Mouse (Mus musculus): ENCODE data around the gene Arid3a. TPM values are rescaled to one million over a fixed set of nuclear protein-coding genes. Genes with fewer than 3 reads are reported as not detected.
A peak's percentile ranks its signal among the peaks of the same experiment; 100 is the strongest.

Arid3a gene
- polyA plus RNA-seq, 1 experiment: 4.7 TPM

DNA sequence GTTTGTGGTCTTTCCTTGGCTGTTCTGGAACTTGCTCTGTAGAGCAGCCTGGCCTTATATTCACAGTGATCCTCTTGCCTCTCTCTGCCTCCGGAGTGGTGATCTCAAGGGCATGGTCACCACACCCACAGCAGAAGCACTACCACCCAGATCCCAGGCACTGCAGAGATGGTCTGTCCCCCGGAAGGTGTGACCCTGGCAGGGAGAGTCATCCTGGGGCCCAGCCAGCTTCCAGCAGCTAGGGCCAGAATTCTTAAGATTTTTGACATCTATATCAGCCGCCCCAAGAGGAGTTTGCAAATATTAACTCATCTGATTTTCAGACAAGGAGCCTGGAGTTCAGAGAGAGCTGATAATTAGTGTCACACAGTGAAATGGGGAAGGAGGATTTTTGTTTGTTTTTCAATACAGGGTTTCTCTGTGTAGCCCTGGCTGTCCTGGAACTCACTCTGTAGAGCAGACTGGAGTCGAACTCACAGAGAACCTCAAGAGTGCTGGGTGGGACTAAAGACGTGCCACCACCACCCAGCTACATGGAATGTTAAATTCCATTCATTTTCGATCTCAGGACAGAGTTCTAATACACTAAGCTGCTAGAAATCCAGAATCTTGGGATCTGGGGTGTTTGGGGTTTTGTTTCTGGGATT, 59.5 kb downstream of the Arid3a start:
- Histone ChIP-seq H3K27ac (ENCODE audit: insufficient read depth, low read length) (peak overlapping the region; percentile 97), H3K27me3 (ENCODE audit: control insufficient read depth, insufficient read depth, low read length) (no peaks in the 10 kb centered on the region), H3K4me3 (replicated peaks; ENCODE audit: insufficient read depth, low read depth, low read length) (peak overlapping the region; percentile 81), H3K4me1 (ENCODE audit: control insufficient read depth, insufficient read depth, low read length) (peaks cover 19% of the 10 kb centered on the region)
- 21% methylated on average over 6 of the region's 6 CpGs for WGBS
- no peak for TF ChIP-seq POLR2A (IDR thresholded peaks at IDR 0.05; ENCODE audit: borderline replicate concordance, insufficient read depth, low read length)
- no peak for TF ChIP-seq CTCF (IDR thresholded peaks at IDR 0.05; ENCODE audit: borderline replicate concordance, insufficient read depth, low read depth, low read length)
- DNase-seq: peak; percentile 53 to 56

- 4% methylated on average over 11 of the region's 11 CpGs for WGBS
- Histone ChIP-seq H3K27ac (ENCODE audit: insufficient read depth, low read length) (no peak overlapping the region), H3K4me1 (ENCODE audit: control insufficient read depth, insufficient read depth, low read length) (peaks cover 15% of the 10 kb centered on the region; the same call in 1 of the 2 replicates), H3K4me3 (replicated peaks; ENCODE audit: insufficient read depth, low read depth, low read length) (no peak overlapping the region), H3K27me3 (ENCODE audit: control insufficient read depth, insufficient read depth, low read length) (no peaks in the 10 kb centered on the region)
- DNase-seq: peak; percentile 82 to 90
- TF ChIP-seq POLR2A (IDR thresholded peaks at IDR 0.05; ENCODE audit: borderline replicate concordance, insufficient read depth, low read length) (no peak), CTCF (IDR thresholded peaks at IDR 0.05; ENCODE audit: borderline replicate concordance, insufficient read depth, low read depth, low read length) (peak; percentile 83)
Measured at GRCm38 (mm10) chr10:79986963-79987362, 60.1 kb downstream of the Arid3a start.

GRCm38 (mm10) chr10:79987771-79988505, 61.1 kb downstream of the Arid3a start:
- DNase-seq: no peak
- no peak overlapping the region for H3K27ac ChIP-seq (ENCODE audit: insufficient read depth, low read length)
- 19% methylated on average over 27 of the region's 27 CpGs for WGBS

DNA sequence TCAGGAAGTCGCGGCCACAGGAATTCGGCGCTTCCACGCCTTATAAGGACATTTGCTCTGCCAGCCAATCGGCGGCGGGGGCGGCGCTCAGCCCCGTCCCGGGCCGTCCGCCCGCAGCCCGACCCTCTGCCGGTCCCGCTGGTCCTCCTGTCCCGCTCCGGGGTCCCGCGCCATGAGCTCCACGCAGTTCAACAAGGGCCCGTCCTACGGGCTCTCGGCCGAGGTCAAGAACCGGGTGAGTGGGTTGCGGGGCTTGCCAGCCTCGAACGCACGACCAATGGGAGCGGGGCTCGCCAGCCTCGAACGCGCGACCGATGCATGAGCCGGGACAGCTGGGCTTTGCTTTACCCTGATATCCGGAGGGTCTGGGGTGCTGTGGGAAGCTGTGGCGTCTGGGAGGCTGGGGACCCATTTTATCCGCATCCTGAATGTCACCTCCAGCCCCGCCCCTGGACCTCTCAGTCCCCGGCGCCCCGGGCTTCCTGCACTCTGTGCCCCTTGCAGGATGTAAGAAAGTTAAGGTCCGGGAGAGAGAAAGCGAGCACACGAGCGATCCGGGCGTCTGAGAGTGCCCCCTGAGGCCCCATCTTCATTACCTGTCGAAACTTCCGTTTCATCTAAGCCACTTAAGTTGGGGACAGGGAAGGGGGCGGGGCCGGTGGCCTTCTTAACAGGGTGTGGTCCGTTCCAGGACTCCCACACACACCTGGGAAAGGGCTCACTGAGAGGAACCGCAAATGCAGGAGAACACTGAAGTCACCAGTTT, 61.8 kb downstream of the Arid3a start, which contains the start of gene Cnn2:
Gene Cnn2, plus strand, starts transcription at position 79 of the 766 bp plus-strand sequence.
- Histone ChIP-seq H3K4me1 (ENCODE audit: control insufficient read depth, insufficient read depth, low read length) (peaks cover 6% of the 10 kb centered on the region; the same call in 1 of the 2 replicates), H3K27me3 (ENCODE audit: control insufficient read depth, insufficient read depth, low read length) (no peaks in the 10 kb centered on the region), H3K27ac (ENCODE audit: insufficient read depth, low read length) (no peak within 1 kb of the TSS), H3K4me3 (replicated peaks; ENCODE audit: insufficient read depth, low read depth, low read length) (no peak within 1 kb of the TSS)
- TF ChIP-seq POLR2A (IDR thresholded peaks at IDR 0.05; ENCODE audit: borderline replicate concordance, insufficient read depth, low read length): no peak
- TF ChIP-seq CTCF (IDR thresholded peaks at IDR 0.05; ENCODE audit: borderline replicate concordance, insufficient read depth, low read depth, low read length): no peak
- WGBS: 1% methylated on average over 59 of the region's 59 CpGs
- DNase-seq: no peak

More at GRCm38 (mm10) chr10:79987771-79988505, 61.1 kb downstream of the Arid3a start:
- Histone ChIP-seq H3K27me3 (ENCODE audit: control insufficient read depth, insufficient read depth, low read length) (no peaks in the 10 kb centered on the region), H3K4me1 (ENCODE audit: control insufficient read depth, insufficient read depth, low read length) (peaks cover 8% of the 10 kb centered on the region; the same call in 1 of the 2 replicates), H3K4me3 (replicated peaks; ENCODE audit: insufficient read depth, low read depth, low read length) (no peak overlapping the region)
- TF ChIP-seq POLR2A (IDR thresholded peaks at IDR 0.05; ENCODE audit: borderline replicate concordance, insufficient read depth, low read length): no peak
- TF ChIP-seq CTCF (IDR thresholded peaks at IDR 0.05; ENCODE audit: borderline replicate concordance, insufficient read depth, low read depth, low read length): no peak

GRCm38 (mm10) chr10:79989272-79989786, 62.5 kb downstream of the Arid3a start:
- Histone ChIP-seq H3K27ac (ENCODE audit: insufficient read depth, low read length) (no peak overlapping the region), H3K27me3 (ENCODE audit: control insufficient read depth, insufficient read depth, low read length) (no peaks in the 10 kb centered on the region), H3K4me1 (ENCODE audit: control insufficient read depth, insufficient read depth, low read length) (peaks cover 6% of the 10 kb centered on the region; the same call in 1 of the 2 replicates), H3K4me3 (replicated peaks; ENCODE audit: insufficient read depth, low read depth, low read length) (no peak overlapping the region)
- TF ChIP-seq POLR2A (IDR thresholded peaks at IDR 0.05; ENCODE audit: borderline replicate concordance, insufficient read depth, low read length) (no peak), CTCF (IDR thresholded peaks at IDR 0.05; ENCODE audit: borderline replicate concordance, insufficient read depth, low read depth, low read length) (no peak)
- DNase-seq: no peak
- 41% methylated on average over 8 of the region's 8 CpGs for WGBS

DNA sequence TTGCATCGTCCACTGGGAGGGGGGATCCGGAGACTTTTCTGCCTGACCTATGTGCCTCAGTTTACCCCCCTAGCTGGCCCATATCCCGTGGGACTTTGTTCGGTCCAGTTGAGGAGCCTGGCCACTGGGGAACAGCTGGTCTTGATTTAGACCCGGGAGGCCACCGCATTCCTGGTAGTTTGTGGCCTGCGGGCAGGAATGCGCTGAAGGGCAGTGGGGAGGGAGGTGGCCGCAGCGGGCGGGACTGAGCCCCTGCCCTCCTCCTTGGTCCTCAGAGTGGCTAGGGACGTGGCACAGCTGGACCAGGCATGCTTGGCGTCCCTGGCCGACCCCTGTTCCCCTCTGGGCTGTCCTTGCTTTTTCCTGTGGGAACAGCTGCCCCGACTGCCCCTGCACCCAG, 63.0 kb downstream of the Arid3a start:
- no peak overlapping the region for H3K27ac ChIP-seq (ENCODE audit: insufficient read depth, low read length)
- no peaks in the 10 kb centered on the region for H3K27me3 ChIP-seq (ENCODE audit: control insufficient read depth, insufficient read depth, low read length)
- 16% methylated on average over 15 of the region's 15 CpGs for WGBS
- H3K4me1 ChIP-seq (ENCODE audit: control insufficient read depth, insufficient read depth, low read length): peaks cover 6% of the 10 kb centered on the region; the same call in 1 of the 2 replicates
- H3K4me3 ChIP-seq (replicated peaks; ENCODE audit: insufficient read depth, low read depth, low read length): no peak overlapping the region
- TF ChIP-seq POLR2A (IDR thresholded peaks at IDR 0.05; ENCODE audit: borderline replicate concordance, insufficient read depth, low read length): no peak
- TF ChIP-seq CTCF (IDR thresholded peaks at IDR 0.05; ENCODE audit: borderline replicate concordance, insufficient read depth, low read depth, low read length): no peak
- DNase-seq: no peak

- WGBS: 61% methylated on average over 12 of the region's 12 CpGs
- DNase-seq: no peak
- Histone ChIP-seq H3K27ac (ENCODE audit: insufficient read depth, low read length) (no peak overlapping the region), H3K27me3 (ENCODE audit: control insufficient read depth, insufficient read depth, low read length) (no peaks in the 10 kb centered on the region), H3K4me3 (replicated peaks; ENCODE audit: insufficient read depth, low read depth, low read length) (no peak overlapping the region), H3K4me1 (ENCODE audit: control insufficient read depth, insufficient read depth, low read length) (peaks cover 4% of the 10 kb centered on the region; the same call in 1 of the 2 replicates)
- TF ChIP-seq POLR2A (IDR thresholded peaks at IDR 0.05; ENCODE audit: borderline replicate concordance, insufficient read depth, low read length) (no peak), CTCF (IDR thresholded peaks at IDR 0.05; ENCODE audit: borderline replicate concordance, insufficient read depth, low read depth, low read length) (no peak)
Measured at GRCm38 (mm10) chr10:79991099-79991498, 64.3 kb downstream of the Arid3a start.

Measured in cerebellum, adult 2 months (tissue).